Mouse (Mus musculus) CH12.LX (cell line): Measurements from ENCODE around the gene 4931440F15Rik.

Experiments
- CTCF ChIP-seq, 2 experiments: IDR thresholded peaks in 1 of 2; conservative IDR thresholded peaks in 1 of 2; 2 replicates each; pipeline ENCODE4 v1.5.1; 2011 to 2012; ENCODE audit warnings: low read depth in 2 of 2, low read length in 2 of 2, improper control_type of control experiment in 1 of 2, inconsistent platforms in 1 of 2, mild to moderate bottlenecking in 1 of 2, moderate library complexity in 1 of 2
- HCFC1 ChIP-seq: IDR thresholded peaks from 2 replicates; pipeline ENCODE4 v1.6.1; 2012; ENCODE audit warnings: low read depth, mild to moderate bottlenecking, inconsistent platforms, low read length, improper control_type of control experiment
- MYC ChIP-seq: IDR thresholded peaks from 2 replicates; pipeline ENCODE4 v1.6.1; 2011; ENCODE audit warnings: low read depth, mild to moderate bottlenecking, improper control_type of control experiment, low read length
- PAX5 ChIP-seq: IDR thresholded peaks from 2 replicates; pipeline ENCODE4 v1.6.1; 2012; ENCODE audit warnings: low read length, inconsistent platforms, mixed read lengths
- POLR2A ChIP-seq: IDR thresholded peaks from 2 replicates; pipeline ENCODE4 v1.6.1; 2011; ENCODE audit warnings: low read depth, mild to moderate bottlenecking, improper control_type of control experiment, low read length
- RCOR1 ChIP-seq: conservative IDR thresholded peaks from 2 replicates; pipeline ENCODE4 v1.6.1; 2012; ENCODE audit warnings: low read depth, mild to moderate bottlenecking, inconsistent platforms, low read length, improper control_type of control experiment
- TCF12 ChIP-seq: IDR thresholded peaks from 2 replicates; pipeline ENCODE4 v1.6.1; 2014; ENCODE audit warnings: low read depth, mild to moderate bottlenecking, inconsistent platforms, low read length, improper control_type of control experiment
- UBTF ChIP-seq: IDR thresholded peaks from 2 replicates; pipeline ENCODE4 v1.6.1; 2012; ENCODE audit warnings: low read depth, mild to moderate bottlenecking, inconsistent platforms, low read length, improper control_type of control experiment, moderate library complexity
- USF1 ChIP-seq: IDR thresholded peaks from 2 replicates; pipeline ENCODE4 v1.6.1; 2014; ENCODE audit warnings: low read depth, mild to moderate bottlenecking, inconsistent platforms, low read length, improper control_type of control experiment
- ZC3H11A ChIP-seq: IDR thresholded peaks from 2 replicates; pipeline ENCODE4 v1.6.1; 2012; ENCODE audit warnings: low read depth, mild to moderate bottlenecking, inconsistent platforms, low read length, improper control_type of control experiment
- ZKSCAN1 ChIP-seq: IDR thresholded peaks from 2 replicates; pipeline ENCODE4 v1.6.1; 2012; ENCODE audit warnings: low read depth, inconsistent platforms, low read length, improper control_type of control experiment, borderline replicate concordance
- ZNF384 ChIP-seq: IDR thresholded peaks from 2 replicates; pipeline ENCODE4 v1.6.1; 2012; ENCODE audit warnings: low read depth, low read length, improper control_type of control experiment, inconsistent platforms

- TF ChIP-seq ZKSCAN1: no peak
- TF ChIP-seq ZNF384: peak; percentile 74
- TF ChIP-seq MYC: no peak
- TF ChIP-seq UBTF: no peak
- TF ChIP-seq RCOR1: no peak
- no peak for TF ChIP-seq USF1
- no peak for TF ChIP-seq PAX5
- no peak for TF ChIP-seq CTCF (conservative IDR thresholded peaks at IDR 0.05 in 1 of 2, IDR thresholded peaks at IDR 0.05 in 1 of 2; ENCODE audit: low read depth in 2 of 2, low read length in 2 of 2)
- no peak for TF ChIP-seq ZC3H11A
- TF ChIP-seq POLR2A: no peak
- TF ChIP-seq HCFC1: no peak
- no peak for TF ChIP-seq TCF12
Observed at GRCm38 (mm10) chr11:29801432-29802427, 23.7 kb downstream of the 4931440F15Rik start.
